Mouse (Mus musculus) G1E (cell line): ENCODE measurements around the gene Ptprg. TPM values are rescaled to one million over a fixed set of nuclear protein-coding genes. Genes with fewer than 3 reads are reported as not detected.

ENCODE experiments used
- ATAC-seq: 2 replicates; pipeline ENCODE4 v1.8.0; 2016; ENCODE audit warnings: mild to moderate bottlenecking; ENCODE audit not compliant: insufficient number of reproducible peaks, poor library complexity, low FRiP score, severe bottlenecking; ENCODE audit errors: extremely low read depth
- DNase-seq: peaks from one replicate; pipeline ENCODE4 v3.0.0; 2012; ENCODE audit warnings: low spot score
- H3K27me3 ChIP-seq: 2 replicates; pipeline ENCODE4 v1.6.1; 2012; ENCODE audit warnings: mild to moderate bottlenecking, low read length, inconsistent platforms; ENCODE audit not compliant: insufficient read depth
- H3K36me3 ChIP-seq: replicated peaks from 2 replicates; pipeline ENCODE3; 2012; ENCODE audit warnings: mild to moderate bottlenecking, inconsistent platforms
- H3K4me1 ChIP-seq: 2 replicates; pipeline ENCODE4 v1.6.1; 2012; ENCODE audit warnings: low read depth, low read length, inconsistent platforms, mixed read lengths; ENCODE audit not compliant: insufficient read depth
- H3K4me3 ChIP-seq: 2 replicates; pipeline ENCODE4 v1.5.1; 2012; ENCODE audit warnings: low read depth, mild to moderate bottlenecking, inconsistent platforms, low read length, moderate library complexity, mixed read lengths
- H3K9me3 ChIP-seq: replicated peaks from 2 replicates; pipeline ENCODE4 v1.6.1; 2012; ENCODE audit warnings: inconsistent platforms
- CTCF ChIP-seq: IDR thresholded peaks from 2 replicates; pipeline ENCODE4 v1.5.1; 2012; ENCODE audit warnings: low read depth, low read length, inconsistent platforms, mixed read lengths
- GATA1 ChIP-seq: IDR thresholded peaks from 2 replicates; pipeline ENCODE4 v1.6.1; 2012; ENCODE audit warnings: borderline replicate concordance, low read length, inconsistent platforms, mixed read lengths
- GATA2 ChIP-seq: IDR thresholded peaks from 2 replicates; pipeline ENCODE4 v1.6.1; 2012; ENCODE audit warnings: low read depth, low read length, inconsistent platforms, borderline replicate concordance
- POLR2AphosphoS5 ChIP-seq: IDR thresholded peaks from 2 replicates; pipeline ENCODE4 v1.6.1; 2012; ENCODE audit warnings: low read depth, low read length, inconsistent platforms; ENCODE audit not compliant: insufficient replicate concordance
- TAL1 ChIP-seq: conservative IDR thresholded peaks from 2 replicates; pipeline ENCODE4 v1.6.1; 2012; ENCODE audit warnings: low read depth, low read length, inconsistent platforms, mixed read lengths
- polyA plus RNA-seq: library from polyadenylated mRNA; stranded (reverse); fragments of >175 nt; gene quantifications from 2 replicates; pipeline ENCODE4 v1.2.3, GENCODE M21; 2012
- total RNA-seq, 2 experiments: library from RNA; stranded (forward) in 1 of 2; stranded (reverse) in 1 of 2; fragments of 200-1000 nt in 1 of 2; fragments of >200 nt in 1 of 2; fragmentation: Nextera tagmentation in 1 of 2; gene quantifications; 2 replicates each; pipeline ENCODE4 v1.2.3; 2014 to 2017

Ptprg gene
- total and polyA plus RNA-seq, 3 experiments = 0.05 TPM; not detected in 2

DNA sequence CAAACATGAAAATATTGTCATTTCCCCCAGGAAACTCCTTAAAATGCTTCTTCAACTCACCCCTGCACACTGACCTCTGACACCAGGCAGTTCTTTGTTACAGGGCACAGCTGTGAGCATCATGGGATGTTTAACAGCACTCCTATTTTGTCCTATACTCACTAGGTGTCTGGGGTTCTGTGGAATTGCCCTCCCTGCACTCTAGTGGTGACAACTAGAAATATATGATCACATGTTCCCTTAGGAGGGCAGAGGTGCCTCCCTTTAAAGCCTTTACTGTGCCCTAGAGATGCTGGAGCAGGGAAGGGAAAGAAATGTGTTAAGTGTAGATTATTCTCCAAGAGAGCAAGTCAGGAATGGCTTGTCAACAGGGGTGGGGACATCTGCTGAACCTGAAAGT lies 536.6 kb downstream of the Ptprg start:
- DNase-seq (no peak), ATAC-seq (no peak)
- Histone ChIP-seq H3K4me1 (no peaks in the 10 kb centered on the region), H3K9me3 (peaks cover 3% of the 10 kb centered on the region; the same call in 1 of the 2 replicates), H3K27me3 (no peaks in the 10 kb centered on the region), H3K36me3 (no peaks in the 10 kb centered on the region), H3K4me3 (no peak overlapping the region)
- no peak for TF ChIP-seq POLR2AphosphoS5
- TF ChIP-seq GATA2 = no peak
- no peak for TF ChIP-seq TAL1
- no peak for TF ChIP-seq CTCF
- no peak for TF ChIP-seq GATA1

DNA sequence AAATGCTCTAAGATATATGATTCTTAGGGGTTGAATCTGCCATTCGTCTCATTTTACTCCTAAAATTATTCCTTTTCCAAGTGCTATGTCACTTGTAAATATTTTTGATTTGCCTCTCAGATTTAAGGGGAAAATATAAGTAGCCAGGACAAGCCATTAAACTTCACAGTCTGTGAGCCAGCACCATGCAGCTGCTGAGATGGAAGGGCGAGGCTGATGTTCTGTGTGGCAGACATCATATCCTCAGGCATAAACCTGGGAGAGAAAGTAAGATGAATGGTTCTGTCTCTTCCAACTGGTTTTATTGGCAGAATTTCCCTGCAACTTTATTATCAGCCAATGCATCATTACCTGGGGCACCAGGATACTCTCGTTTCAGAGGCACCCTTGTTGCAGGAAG lies 538.4 kb downstream of the Ptprg start:
- no peak for ATAC-seq
- H3K9me3 ChIP-seq = peaks cover 6% of the 10 kb centered on the region; the same call in 1 of the 2 replicates
- no peak for TF ChIP-seq GATA1
- no peak for TF ChIP-seq POLR2AphosphoS5
- TF ChIP-seq GATA2 = no peak
- TF ChIP-seq CTCF = no peak
- TF ChIP-seq TAL1 = no peak

DNA sequence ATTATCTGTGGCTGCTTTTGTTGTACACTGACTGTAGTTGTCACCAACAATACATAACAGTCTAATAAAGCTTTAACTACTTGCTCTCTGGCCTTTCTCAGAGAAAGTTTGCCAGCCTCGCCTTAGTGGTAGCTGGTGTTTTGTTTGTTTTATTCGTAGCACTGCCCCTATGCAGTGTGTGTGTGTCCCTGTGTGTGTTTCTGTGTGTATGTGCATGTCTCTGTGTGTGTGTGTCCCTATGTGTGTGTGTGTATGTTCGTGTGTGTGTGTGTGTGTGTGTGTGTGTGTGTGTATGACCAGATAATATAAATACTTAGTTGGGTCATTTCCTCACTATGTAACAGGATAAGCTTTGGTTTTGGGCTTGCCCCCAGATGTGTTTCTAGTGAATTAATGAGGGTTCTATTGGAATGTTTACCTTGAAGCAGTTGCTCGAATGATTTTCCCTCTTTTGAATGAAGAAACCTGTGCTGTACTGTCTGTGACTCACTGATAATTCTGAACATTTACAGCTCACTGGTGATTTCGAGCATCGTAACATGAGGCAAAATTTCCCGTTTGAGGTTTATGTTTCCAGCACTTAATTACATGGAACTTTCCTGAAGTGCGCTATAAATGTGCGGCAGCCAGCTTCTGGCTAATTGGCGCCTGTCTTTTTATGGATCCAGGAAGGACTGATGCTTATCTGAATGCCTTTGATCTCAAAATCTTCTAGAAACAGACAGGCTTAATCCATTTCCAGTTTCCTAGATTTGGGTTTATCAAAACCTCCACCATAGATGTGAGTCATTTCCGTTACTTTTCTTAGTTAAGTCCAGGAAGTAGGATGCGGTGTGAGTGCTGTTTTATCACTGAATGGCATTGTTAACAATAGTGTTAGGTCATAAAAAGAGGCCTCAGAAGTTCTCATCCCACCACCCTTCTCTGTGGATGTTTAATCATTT lies 546.3 kb downstream of the Ptprg start:
- Histone ChIP-seq H3K4me3 (no peak overlapping the region), H3K27me3 (no peaks in the 10 kb centered on the region), H3K4me1 (no peaks in the 10 kb centered on the region), H3K9me3 (peaks cover 3% of the 10 kb centered on the region; the same call in 1 of the 2 replicates), H3K36me3 (no peaks in the 10 kb centered on the region)
- DNase-seq (no peak), ATAC-seq (no peak)
- TF ChIP-seq GATA1 = no peak
- no peak for TF ChIP-seq POLR2AphosphoS5
- no peak for TF ChIP-seq CTCF
- TF ChIP-seq GATA2 = no peak
- no peak for TF ChIP-seq TAL1

More for the DNA sequence above, 538.4 kb downstream of the Ptprg start:
- no peak for DNase-seq
- Histone ChIP-seq H3K36me3 (no peaks in the 10 kb centered on the region), H3K27me3 (no peaks in the 10 kb centered on the region), H3K4me1 (no peaks in the 10 kb centered on the region), H3K4me3 (no peak overlapping the region)

DNA sequence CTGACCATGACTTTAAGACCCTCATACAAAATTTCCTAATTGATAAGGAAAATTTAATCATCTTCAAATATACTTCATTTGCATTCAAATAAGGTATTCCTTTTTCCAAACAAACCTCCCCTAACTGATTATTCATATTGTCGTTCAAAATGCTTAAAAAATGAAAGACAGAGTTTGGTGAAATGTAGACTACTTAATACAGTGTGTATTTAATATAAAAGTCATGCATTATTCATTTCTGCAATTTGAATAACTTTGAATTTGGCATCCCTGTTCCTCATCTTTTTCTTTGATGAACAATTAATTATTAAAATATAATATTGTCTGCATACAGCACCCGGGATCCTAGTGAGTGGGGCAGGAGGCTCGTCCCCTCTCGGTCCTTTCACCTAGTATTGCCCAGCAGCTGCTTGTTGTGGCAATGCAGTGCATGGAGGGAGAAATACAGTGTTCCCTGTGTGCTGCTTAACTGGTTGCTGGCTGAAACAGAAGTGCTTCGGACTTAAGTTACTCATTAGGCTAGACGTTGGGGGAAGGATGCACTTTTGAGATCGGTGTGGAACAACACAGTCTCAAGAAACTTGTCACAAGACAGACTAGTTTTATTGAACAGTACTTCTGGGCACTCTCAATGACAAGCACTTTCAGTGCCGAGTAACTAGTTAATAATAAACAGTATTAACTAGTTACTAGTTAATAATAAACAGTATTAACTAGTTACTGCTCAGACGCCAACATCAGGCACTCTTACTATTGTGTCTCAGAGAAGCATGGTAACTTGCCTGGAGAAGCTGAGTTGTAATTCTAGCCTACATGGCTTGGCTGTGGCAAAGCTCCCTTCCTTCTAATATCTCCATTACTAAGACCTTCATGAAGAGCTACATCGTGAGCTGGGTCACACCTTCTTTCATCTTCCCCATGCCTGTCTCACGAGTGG lies 549.3 kb downstream of the Ptprg start:
- no peak for ATAC-seq
- Histone ChIP-seq H3K36me3 (no peaks in the 10 kb centered on the region), H3K4me3 (no peak overlapping the region), H3K9me3 (no peaks in the 10 kb centered on the region; the same call in 1 of the 2 replicates), H3K4me1 (no peaks in the 10 kb centered on the region), H3K27me3 (no peaks in the 10 kb centered on the region)
- TF ChIP-seq TAL1 (no peak), CTCF (no peak), POLR2AphosphoS5 (no peak), GATA2 (no peak), GATA1 (no peak)
- DNase-seq = no peak

DNA sequence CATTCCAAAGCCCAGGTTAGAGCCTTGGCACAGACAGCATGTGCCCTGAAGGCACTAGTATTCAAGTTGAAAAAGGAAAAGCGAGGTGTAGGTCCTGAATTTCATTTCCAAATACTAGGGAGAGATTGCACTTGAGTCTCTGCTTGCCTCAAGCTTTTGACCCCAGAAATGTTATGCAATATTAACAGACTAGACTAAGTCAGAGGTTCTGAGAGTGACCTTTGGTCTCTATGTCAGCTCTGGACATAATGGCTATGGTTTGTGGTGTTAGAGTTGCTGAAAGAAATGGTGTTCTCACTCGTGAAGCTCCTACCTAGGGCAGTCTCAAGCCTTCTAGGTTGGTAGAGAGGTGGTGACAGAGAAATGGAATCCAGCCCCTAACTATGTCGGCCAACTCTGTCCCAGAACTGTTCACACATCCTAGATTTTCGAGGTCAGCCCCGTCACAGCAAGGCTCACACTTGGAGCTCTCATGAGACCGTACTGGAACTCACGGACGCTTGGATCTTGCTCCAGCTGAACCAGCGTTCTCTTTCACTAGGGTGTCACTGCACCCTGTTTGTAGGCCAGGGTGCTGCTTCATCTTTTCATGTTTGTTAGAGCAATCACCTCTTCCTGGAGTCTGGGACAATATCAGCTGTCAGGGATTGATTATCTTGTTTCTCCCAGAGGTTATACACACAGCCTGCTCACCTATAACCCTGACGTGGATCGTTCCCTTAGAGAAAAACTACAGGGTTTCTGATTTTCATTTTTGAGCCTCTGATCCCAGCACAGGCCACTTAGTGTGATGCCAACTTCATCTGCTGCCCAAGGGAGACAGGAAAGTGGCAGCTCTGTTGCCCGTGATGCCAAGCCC lies 551.2 kb downstream of the Ptprg start:
- DNase-seq (no peak), ATAC-seq (no peak)
- H3K4me3 ChIP-seq = no peak overlapping the region
- no peaks in the 10 kb centered on the region for H3K27me3 ChIP-seq
- no peaks in the 10 kb centered on the region for H3K4me1 ChIP-seq
- TF ChIP-seq TAL1 (no peak), CTCF (no peak), GATA1 (no peak), POLR2AphosphoS5 (no peak), GATA2 (no peak)
- H3K9me3 ChIP-seq = peaks cover under 1% of the 10 kb centered on the region
- H3K36me3 ChIP-seq = no peaks in the 10 kb centered on the region

DNA sequence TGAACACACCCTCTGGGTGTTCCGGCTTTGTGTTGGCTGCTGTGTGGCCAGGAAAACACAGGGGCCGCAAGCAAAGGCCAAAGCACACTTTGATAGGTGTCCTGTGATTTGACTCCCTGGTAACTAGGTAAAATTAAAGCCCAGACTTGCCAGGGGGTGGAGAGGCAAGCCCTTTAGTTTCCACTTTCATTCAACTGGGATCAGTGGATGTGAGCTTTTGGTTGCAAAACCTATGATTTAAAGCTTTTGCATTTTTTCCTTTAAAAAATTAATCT lies 551.8 kb downstream of the Ptprg start:
- Histone ChIP-seq H3K9me3 (peaks cover 2% of the 10 kb centered on the region), H3K4me1 (no peaks in the 10 kb centered on the region), H3K4me3 (no peak overlapping the region), H3K36me3 (no peaks in the 10 kb centered on the region), H3K27me3 (no peaks in the 10 kb centered on the region)
- TF ChIP-seq TAL1 (no peak), CTCF (no peak)
- no peak for DNase-seq
- no peak for ATAC-seq
